Mouse (Mus musculus) liver, adult 2 months (tissue): ENCODE results near the gene Slc16a8.

Experiments
- CTCF ChIP-seq: fragments of 200-500 bp; IDR thresholded peaks from 2 replicates; pipeline ENCODE4 v1.5.1; 2011; ENCODE audit warnings: low read depth, low read length, control low read depth
- POLR2A ChIP-seq: fragments of 200-500 bp; IDR thresholded peaks from 2 replicates; pipeline ENCODE4 v1.6.1; 2011; ENCODE audit warnings: low read length, control low read depth; ENCODE audit not compliant: insufficient read depth; ENCODE audit errors: extremely low read depth

GRCm38 (mm10) chr15:79262375-79262774 is 7.8 kb upstream of the Slc16a8 start:
- TF ChIP-seq CTCF (peak; percentile 14; the same call in 1 of the 2 replicates), POLR2A (no peak)
